13 mouse cellular contexts compared by ENCODE assay signal in the genomic region with DNA sequence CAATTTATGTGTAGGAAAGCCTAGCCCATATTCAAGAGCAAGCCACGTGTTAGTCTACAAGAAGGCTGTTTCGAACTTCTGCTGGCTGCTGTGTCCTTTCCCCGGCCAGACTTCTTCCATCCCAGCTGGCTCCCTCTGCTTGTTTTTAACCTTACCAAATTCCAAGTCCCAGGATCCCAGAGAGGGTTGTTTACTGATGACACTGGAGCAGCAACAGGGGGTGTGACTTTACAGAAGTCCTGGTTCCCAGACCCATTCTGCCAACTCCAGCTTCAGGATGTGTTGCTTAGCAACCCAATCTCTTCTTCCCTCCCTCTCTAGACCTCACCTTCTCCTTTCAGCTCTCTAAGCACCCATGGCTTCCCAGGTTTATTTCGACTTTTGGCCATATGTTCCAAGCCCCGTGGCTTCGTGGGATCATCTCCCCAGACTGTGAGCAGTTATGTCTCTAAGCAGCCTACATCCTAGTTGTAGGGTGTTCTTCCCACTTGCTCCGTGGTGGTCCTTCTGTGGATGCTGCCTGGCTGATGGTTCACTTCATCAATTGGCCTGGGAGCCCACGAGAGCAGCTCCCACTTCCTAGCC. TPM values are rescaled to one million over a fixed set of nuclear protein-coding genes. Genes with fewer than 3 reads are reported as not detected.
DNase-seq lines count a peak whose midpoint lies in the region; ATAC-seq and TF ChIP-seq lines count a peak whose summit lies in the region.
"Had no signal": no experiment of that assay in that cellular context is flagged by ENCODE, and none has a peak within 500 bp of the region (broad histone marks: within the 10 kb centered on the region; RNA-seq: fewer than 3 reads in every experiment).

No protein-coding gene starts in this region.

- H3K9me3 ChIP-seq in forebrain, embryonic 13.5 days (replicated peaks) = no peaks in the 10 kb centered on the region
- H3K9me3 ChIP-seq in forebrain, embryonic 16.5 days (ENCODE audit: control insufficient read depth, low read length) = no peaks in the 10 kb centered on the region
- H3K9me3 ChIP-seq in kidney, embryonic 16.5 days (ENCODE audit: low read length) = no peaks in the 10 kb centered on the region
- H3K9me3 ChIP-seq in hindbrain, embryonic 13.5 days = no peaks in the 10 kb centered on the region
- H3K9me3 ChIP-seq in neural tube, embryonic 15.5 days (replicated peaks) = no peaks in the 10 kb centered on the region

- H3K36me3 ChIP-seq in forebrain, embryonic 13.5 days (ENCODE audit: poor library complexity, severe bottlenecking) = no peaks in the 10 kb centered on the region
- no peaks in the 10 kb centered on the region for H3K36me3 ChIP-seq in forebrain, embryonic 16.5 days (ENCODE audit: control insufficient read depth, insufficient read depth)
- no peaks in the 10 kb centered on the region for H3K36me3 ChIP-seq in kidney, embryonic 16.5 days (ENCODE audit: insufficient read depth, low read length)
- no peaks in the 10 kb centered on the region for H3K36me3 ChIP-seq in kidney, adult 2 months (ENCODE audit: control insufficient read depth, insufficient read depth, low read length)
- H3K36me3 ChIP-seq in hindbrain, embryonic 13.5 days = no peaks in the 10 kb centered on the region
- no peaks in the 10 kb centered on the region for H3K36me3 ChIP-seq in neural tube, embryonic 15.5 days

- no peak overlapping the region for H3K9ac ChIP-seq in forebrain, embryonic 13.5 days
- no peak overlapping the region for H3K9ac ChIP-seq in forebrain, embryonic 16.5 days (replicated peaks; ENCODE audit: low read depth, low read length)
- no peak overlapping the region for H3K9ac ChIP-seq in kidney, embryonic 16.5 days (replicated peaks; ENCODE audit: low read length)
- no peak overlapping the region for H3K9ac ChIP-seq in hindbrain, embryonic 13.5 days
- H3K9ac ChIP-seq in neural tube, embryonic 15.5 days (replicated peaks) = no peak overlapping the region

- no peak overlapping the region for H3K4me2 ChIP-seq in forebrain, embryonic 13.5 days
- no peak overlapping the region for H3K4me2 ChIP-seq in forebrain, embryonic 16.5 days (ENCODE audit: low read length)
- no peak overlapping the region for H3K4me2 ChIP-seq in kidney, embryonic 16.5 days (replicated peaks; ENCODE audit: low read depth, low read length)
- no peak overlapping the region for H3K4me2 ChIP-seq in hindbrain, embryonic 13.5 days
- peak overlapping the region; percentile 25; the same call in 1 of the 2 replicates for H3K4me2 ChIP-seq in neural tube, embryonic 15.5 days
- H3K4me2 ChIP-seq: heart, embryonic 11.5 days had no signal

- 69% methylated on average over 8 of the region's 8 CpGs for WGBS in forebrain, embryonic 13.5 days
- WGBS in forebrain, embryonic 16.5 days = 60% methylated on average over 8 of the region's 8 CpGs
- 51% methylated on average over 8 of the region's 8 CpGs for WGBS in kidney, embryonic 16.5 days
- 63% methylated on average over 8 of the region's 8 CpGs for WGBS in kidney, adult 2 months
- 59% methylated on average over 8 of the region's 8 CpGs for WGBS in hindbrain, embryonic 13.5 days
- 53% methylated on average over 8 of the region's 8 CpGs for WGBS in neural tube, embryonic 15.5 days

- peaks cover 21% of the 10 kb centered on the region for H3K4me1 ChIP-seq in forebrain, embryonic 13.5 days
- H3K4me1 ChIP-seq in forebrain, embryonic 16.5 days (replicated peaks; ENCODE audit: control insufficient read depth, insufficient read depth, low read length) = peaks cover 10% of the 10 kb centered on the region
- peaks cover 39% of the 10 kb centered on the region for H3K4me1 ChIP-seq in kidney, embryonic 16.5 days (ENCODE audit: insufficient read depth, low read length)
- no peaks in the 10 kb centered on the region; the same call in 1 of the 2 replicates for H3K4me1 ChIP-seq in kidney, adult 2 months (ENCODE audit: control insufficient read depth, insufficient read depth, low read length)
- H3K4me1 ChIP-seq in hindbrain, embryonic 13.5 days (replicated peaks) = peaks cover 47% of the 10 kb centered on the region
- H3K4me1 ChIP-seq in neural tube, embryonic 15.5 days = peaks cover 37% of the 10 kb centered on the region

- TF ChIP-seq POLR2A in kidney, adult 2 months (IDR thresholded peaks at IDR 0.05; ENCODE audit: low read depth, low read length) = no peak

- TF ChIP-seq CTCF in kidney, adult 2 months (conservative IDR thresholded peaks at IDR 0.05; ENCODE audit: insufficient read depth, insufficient read length, low read depth, low read length) = no peak

- peaks cover 42% of the 10 kb centered on the region for H3K27me3 ChIP-seq in forebrain, embryonic 13.5 days
- H3K27me3 ChIP-seq in forebrain, embryonic 16.5 days (replicated peaks; ENCODE audit: control insufficient read depth, insufficient read depth, low read length) = 0 out of 2 replicates have a peak, but pooled peaks cover 2% of the 10 kb centered on the region
- H3K27me3 ChIP-seq in kidney, embryonic 16.5 days (ENCODE audit: insufficient read depth, low read length) = no peaks in the 10 kb centered on the region
- H3K27me3 ChIP-seq in kidney, adult 2 months (replicated peaks; ENCODE audit: control insufficient read depth, insufficient read depth, low read length) = no peaks in the 10 kb centered on the region
- peaks cover 59% of the 10 kb centered on the region for H3K27me3 ChIP-seq in hindbrain, embryonic 13.5 days
- peaks cover 22% of the 10 kb centered on the region; the same call in 1 of the 2 replicates for H3K27me3 ChIP-seq in neural tube, embryonic 15.5 days (replicated peaks)

- H3K4me3 ChIP-seq in forebrain, embryonic 13.5 days = no peak overlapping the region
- no peak overlapping the region for H3K4me3 ChIP-seq in forebrain, embryonic 16.5 days (replicated peaks; ENCODE audit: low read length)
- H3K4me3 ChIP-seq in kidney, embryonic 16.5 days (ENCODE audit: low read length) = no peak overlapping the region
- no peak overlapping the region for H3K4me3 ChIP-seq in kidney, adult 2 months (ENCODE audit: insufficient read depth, low read depth, low read length)
- no peak overlapping the region for H3K4me3 ChIP-seq in hindbrain, embryonic 13.5 days
- H3K4me3 ChIP-seq in neural tube, embryonic 15.5 days (replicated peaks) = no peak overlapping the region
- H3K4me3 ChIP-seq: myocyte had no signal

- H3K27ac ChIP-seq in forebrain, embryonic 13.5 days = no peak overlapping the region
- H3K27ac ChIP-seq in forebrain, embryonic 16.5 days (ENCODE audit: low read length) = no peak overlapping the region
- H3K27ac ChIP-seq in kidney, embryonic 16.5 days (ENCODE audit: low read length) = peak overlapping the region; percentile 35; the same call in 1 of the 2 replicates
- H3K27ac ChIP-seq in kidney, adult 2 months (ENCODE audit: insufficient read depth, low read depth, low read length) = no peak overlapping the region
- H3K27ac ChIP-seq in hindbrain, embryonic 13.5 days = peak overlapping the region; percentile 26; the same call in 1 of the 2 replicates
- H3K27ac ChIP-seq in neural tube, embryonic 15.5 days (replicated peaks) = peak overlapping the region; percentile 72

- 0 out of 2 replicates have a peak, but pooled peaks have one; percentile 9 for ATAC-seq in forebrain, embryonic 13.5 days
- no peak; the same call in 1 of the 2 replicates for ATAC-seq in forebrain, embryonic 16.5 days
- ATAC-seq in kidney, embryonic 16.5 days (ENCODE audit: low FRiP score, low TSS enrichment) = no peak
- ATAC-seq in hindbrain, embryonic 13.5 days (ENCODE audit: low FRiP score) = no peak
- no peak for ATAC-seq in neural tube, embryonic 15.5 days (ENCODE audit: low FRiP score)

- no peak for DNase-seq in kidney, adult 2 months
- no peak for DNase-seq in cerebellum, postnatal 25 days
- no peak for DNase-seq in natural killer cell, adult 2 months (ENCODE audit: low spot score in 2 of 2)
- DNase-seq: kidney, adult 18-20 months; liver; lung, postnatal 4 days had no signal

RNA-seq across cellular contexts. Expression of gene Sulf2, which starts 20.2 kb away (rescaled TPM):
- polyA plus RNA-seq in forebrain, embryonic 13.5 days (2015; fragmentation: Nextera tagmentation; extraction: Ambion mirVana) = 25.3 and 28.9 TPM in 2 replicates
- polyA plus RNA-seq in forebrain, embryonic 16.5 days (2015; fragmentation: Nextera tagmentation; extraction: Ambion mirVana) = 28.7 and 37.6 TPM in 2 replicates
- 52.7 and 54.8 TPM in 2 replicates for polyA plus RNA-seq in kidney, embryonic 16.5 days (2015; fragmentation: Nextera tagmentation; extraction: Ambion mirVana)
- polyA plus RNA-seq in kidney, adult 2 months (2012; rRNA removed) = 18.6 and 23.8 TPM in 2 replicates
- 88.6 and 113 TPM in 2 replicates for polyA plus RNA-seq in hindbrain, embryonic 13.5 days (2015; fragmentation: Nextera tagmentation; extraction: Ambion mirVana)
- polyA plus RNA-seq in neural tube, embryonic 15.5 days (2015; fragmentation: Nextera tagmentation; extraction: Ambion mirVana) = 118 and 123 TPM in 2 replicates

Comparison
In these comparisons a context has a peak if more than half of its experiments do, and no peak if none do; other contexts are left out.
1. H3K27ac ChIP-seq: peak in kidney, embryonic 16.5 days (single experiment), hindbrain, embryonic 13.5 days (single experiment) and neural tube, embryonic 15.5 days (single experiment); none in forebrain, embryonic 13.5 days (single experiment), forebrain, embryonic 16.5 days (single experiment) and kidney, adult 2 months (single experiment).